Mouse (Mus musculus) lung, adult 2 months (tissue): ENCODE measurements at regions not wholly inside any gene's neighbourhood (a gene's known extent, or its start where the extent isn't known, plus 50 kb on each side); places are given as distances from the start of the nearest gene placed in this dataset.

Source experiments
- CTCF ChIP-seq: fragments of 200-500 bp; IDR thresholded peaks from 2 replicates; pipeline ENCODE4 v1.5.1; 2011; ENCODE audit warnings: mild to moderate bottlenecking, low read length, control low read depth; ENCODE audit not compliant: insufficient read depth
- POLR2A ChIP-seq: fragments of 200-500 bp; IDR thresholded peaks from 2 replicates; pipeline ENCODE4 v1.6.1; 2011; ENCODE audit warnings: low read depth, mild to moderate bottlenecking, control low read depth, low read length, borderline replicate concordance; ENCODE audit errors: extremely low read depth

GRCm38 (mm10) chr9:25713636-25714035 lies 232.3 kb downstream of the Eepd1 start:
- no peak for TF ChIP-seq CTCF
- no peak for TF ChIP-seq POLR2A
